Mouse (Mus musculus) urinary bladder, adult 18-20 months (tissue): ENCODE measurements at regions not wholly inside any gene's neighbourhood (a gene's known extent, or its start where the extent isn't known, plus 50 kb on each side); places are given as distances from the start of the nearest gene placed in this dataset.

Experiments
- DNase-seq, 2 experiments: peaks; one replicate each; pipeline ENCODE4 v3.0.0; 2022; ENCODE audit warnings: low spot score in 2 of 2, mixed read lengths in 2 of 2

- no peak for DNase-seq
These were observed 177.5 kb downstream of the Tmem161b start for GRCm38 (mm10) chr13:84399345-84400170.

- no peak for DNase-seq
These were observed 178.9 kb downstream of the Tmem161b start for GRCm38 (mm10) chr13:84401006-84401405.

GRCm38 (mm10) chr13:84404566-84405194 lies 182.6 kb downstream of the Tmem161b start:
- DNase-seq = no peak

- no peak for DNase-seq
These were observed 212.3 kb downstream of the Tmem161b start for GRCm38 (mm10) chr13:84434444-84434843.

- DNase-seq = no peak
These were observed 215.7 kb downstream of the Tmem161b start for GRCm38 (mm10) chr13:84437586-84438443.

GRCm38 (mm10) chr13:84438444-84438766 lies 216.3 kb downstream of the Tmem161b start:
- no peak for DNase-seq

- DNase-seq = no peak
These were observed 226.4 kb downstream of the Tmem161b start for GRCm38 (mm10) chr13:84448514-84448913.

- DNase-seq = no peak
These were observed 227.0 kb downstream of the Tmem161b start for GRCm38 (mm10) chr13:84449001-84449551.
